Mouse (Mus musculus) limb, embryonic 10.5 days (tissue): ENCODE measurements around the gene Adam11. TPM values are rescaled to one million over a fixed set of nuclear protein-coding genes. Genes with fewer than 3 reads are reported as not detected.

Source experiments
- DNase-seq: peaks from one replicate; pipeline ENCODE4 v3.0.0-alpha.2; 2017; ENCODE audit warnings: low spot score
- H3K27ac ChIP-seq: fragments of 300-500 bp; sonication (generic); 2 replicates; pipeline ENCODE4 v1.5.1; 2016; ENCODE audit warnings: mild to moderate bottlenecking
- H3K27me3 ChIP-seq: fragments of 300-500 bp; sonication (generic); 2 replicates; pipeline ENCODE4 v1.6.1; 2016; ENCODE audit warnings: low read depth, mild to moderate bottlenecking; ENCODE audit not compliant: poor library complexity, severe bottlenecking
- H3K36me3 ChIP-seq: fragments of 300-500 bp; sonication (generic); 2 replicates; pipeline ENCODE4 v1.6.1; 2016; ENCODE audit warnings: mild to moderate bottlenecking, moderate library complexity
- H3K4me1 ChIP-seq: fragments of 300-500 bp; sonication (generic); 2 replicates; pipeline ENCODE4 v1.6.1; 2016
- H3K4me3 ChIP-seq: fragments of 300-500 bp; sonication (generic); 2 replicates; pipeline ENCODE4 v1.5.1; 2016; ENCODE audit warnings: mild to moderate bottlenecking, moderate library complexity
- H3K9me3 ChIP-seq: fragments of 300-500 bp; sonication (generic); replicated peaks from 2 replicates; pipeline ENCODE4 v1.6.1; 2016; ENCODE audit warnings: mild to moderate bottlenecking
- WGBS: fragments of 180-500 bp; shearing (Covaris S2); methylation state at CpG from one replicate; pipeline ENCODE4 v1.1.7; 2016; 5-methylcytosine and 5-hydroxymethylcytosine counted together
- polyA plus RNA-seq: library from polyadenylated mRNA; unstranded; fragments of >200 nt; fragmentation: Nextera tagmentation; extraction: Ambion mirVana; gene quantifications from 2 replicates; pipeline ENCODE4 v1.2.1, GENCODE M21; 2016

Gene Adam11
- polyA plus RNA-seq, 1 experiment from 2014 or later: 25.1 TPM

DNA sequence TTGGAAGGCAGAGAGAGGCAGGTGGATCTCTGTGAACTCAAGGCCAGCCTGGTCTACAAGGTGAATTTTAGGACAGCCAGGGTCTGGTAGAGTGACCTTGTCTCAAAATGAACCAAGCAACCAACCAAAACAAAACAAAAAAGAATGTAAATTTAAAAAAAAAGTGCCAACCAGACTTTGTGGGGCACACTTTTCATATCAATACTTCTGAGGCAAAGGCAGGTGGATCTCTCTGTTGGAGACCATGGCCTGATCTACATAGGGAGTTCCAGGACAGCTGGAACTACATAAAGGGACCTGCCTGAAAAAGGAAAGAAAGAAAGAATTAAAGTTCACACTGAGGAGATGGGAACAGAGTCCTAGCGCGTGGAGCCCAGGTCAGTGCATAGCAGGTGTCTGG lies 65.2 kb downstream of the Adam11 start:
- 0 out of 2 replicates have a peak, but pooled peaks cover 2% of the 10 kb centered on the region for H3K4me1 ChIP-seq
- no peak for DNase-seq
- H3K9me3 ChIP-seq: no peaks in the 10 kb centered on the region
- H3K4me3 ChIP-seq: no peak overlapping the region
- 78% methylated on average over 2 of the region's 2 CpGs for WGBS
- no peaks in the 10 kb centered on the region for H3K36me3 ChIP-seq
- H3K27ac ChIP-seq: no peak overlapping the region
- H3K27me3 ChIP-seq: no peaks in the 10 kb centered on the region

DNA sequence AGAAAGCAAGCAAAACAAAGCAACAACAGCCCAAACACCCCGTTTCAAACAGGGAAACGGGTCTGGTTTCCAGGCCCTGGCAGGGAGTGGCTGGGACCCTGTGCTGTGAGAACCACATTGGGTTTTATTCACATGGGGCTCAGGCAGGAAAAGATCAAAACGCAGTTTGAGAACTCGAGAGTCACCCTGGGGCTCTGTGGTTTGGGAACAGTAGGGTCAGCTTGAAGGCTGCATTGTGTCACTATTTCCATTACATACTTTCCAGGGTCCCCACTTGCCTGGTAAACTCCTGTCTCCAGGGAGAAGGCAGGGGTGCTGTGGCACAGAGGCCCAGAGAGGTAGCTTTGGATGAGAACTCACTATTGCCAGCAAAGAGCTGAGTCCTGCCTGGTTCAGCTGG lies 65.9 kb downstream of the Adam11 start:
- Histone ChIP-seq H3K4me1 (0 out of 2 replicates have a peak, but pooled peaks cover 2% of the 10 kb centered on the region), H3K36me3 (no peaks in the 10 kb centered on the region), H3K4me3 (no peak overlapping the region), H3K27me3 (no peaks in the 10 kb centered on the region), H3K9me3 (no peaks in the 10 kb centered on the region), H3K27ac (no peak overlapping the region)
- DNase-seq: no peak
- WGBS: 52% methylated on average over 4 of the region's 4 CpGs

Other genes with a start within 250 kb of the Adam11 start
- 67.1 and 77.1 TPM in 2 replicates for gene Gpatch8, start 205.0 kb upstream of the Adam11 start, polyA plus RNA-seq
- gene Gm11627, start 182.0 kb upstream of the Adam11 start, polyA plus RNA-seq: 2.5 and 3.3 TPM in 2 replicates
- 54.8 and 59.8 TPM in 2 replicates for gene Fzd2, start 157.0 kb upstream of the Adam11 start, polyA plus RNA-seq
- gene Meioc, start 97.7 kb upstream of the Adam11 start, polyA plus RNA-seq: 0.14 and 0.55 TPM in 2 replicates
- gene Ccdc43, start 63.7 kb upstream of the Adam11 start, polyA plus RNA-seq: 55.4 and 57.1 TPM in 2 replicates
- 95.0 and 98.8 TPM in 2 replicates for gene Gjc1, start 58.3 kb downstream of the Adam11 start, polyA plus RNA-seq
- gene Higd1b, start 74.4 kb downstream of the Adam11 start, polyA plus RNA-seq: not detected in 2 replicates
- gene Eftud2, start 119.5 kb downstream of the Adam11 start, polyA plus RNA-seq: 360 and 374 TPM in 2 replicates
- gene Ccdc103, start 119.8 kb downstream of the Adam11 start, polyA plus RNA-seq: 1.3 and 1.5 TPM in 2 replicates
- not detected in 2 replicates for gene Fam187a, start 123.7 kb downstream of the Adam11 start, polyA plus RNA-seq
- 0.16 TPM in 1 of 2 replicates, not detected in the other for gene Gfap, start 139.5 kb downstream of the Adam11 start, polyA plus RNA-seq
- 16.1 and 18.4 TPM in 2 replicates for gene Kif18b, start 163.7 kb downstream of the Adam11 start, polyA plus RNA-seq
- gene C1ql1, start 185.2 kb downstream of the Adam11 start, polyA plus RNA-seq: 0.20 and 0.40 TPM in 2 replicates